Mouse (Mus musculus) forebrain, embryonic 11.5 days (tissue): ENCODE measurements around the gene Uap1l1. TPM values are rescaled to one million over a fixed set of nuclear protein-coding genes. Genes with fewer than 3 reads are reported as not detected.

ENCODE experiments used
- ATAC-seq: fragments of 200-750 bp; cut with Nextera tagmentation; replicated peaks from 2 replicates; pipeline ENCODE4 v1.8.0; 2017; ENCODE audit warnings: moderate TSS enrichment; ENCODE audit not compliant: low FRiP score
- DNase-seq: peaks from one replicate; pipeline ENCODE4 v3.0.0-alpha.2; 2017; ENCODE audit warnings: low spot score
- H3K27ac ChIP-seq: fragments of 300-500 bp; sonication (generic); 2 replicates; pipeline ENCODE4 v1.5.1; 2014; ENCODE audit warnings: low read depth, low read length
- H3K27me3 ChIP-seq: fragments of 300-500 bp; sonication (generic); 2 replicates; pipeline ENCODE4 v1.6.1; 2014; ENCODE audit warnings: mild to moderate bottlenecking, low read length, mixed read lengths; ENCODE audit not compliant: control insufficient read depth, insufficient read depth
- H3K36me3 ChIP-seq: fragments of 300-500 bp; sonication (generic); 2 replicates; pipeline ENCODE4 v1.6.1; 2014; ENCODE audit warnings: mild to moderate bottlenecking, low read length, moderate library complexity, mixed read lengths; ENCODE audit not compliant: control insufficient read depth, insufficient read depth
- H3K4me1 ChIP-seq: fragments of 300-500 bp; sonication (generic); replicated peaks from 2 replicates; pipeline ENCODE4 v1.6.1; 2014; ENCODE audit warnings: low read length, mixed read lengths; ENCODE audit not compliant: control insufficient read depth, insufficient read depth
- H3K4me2 ChIP-seq: fragments of 300-500 bp; sonication (generic); 2 replicates; pipeline ENCODE4 v1.6.1; 2014; ENCODE audit warnings: low read depth, mild to moderate bottlenecking, low read length, moderate library complexity, mixed read lengths; ENCODE audit not compliant: severe bottlenecking
- H3K4me3 ChIP-seq: fragments of 300-500 bp; sonication (generic); 2 replicates; pipeline ENCODE4 v1.5.1; 2014; ENCODE audit warnings: low read depth, low read length
- H3K9ac ChIP-seq: fragments of 300-500 bp; sonication (generic); 2 replicates; pipeline ENCODE4 v1.6.1; 2014; ENCODE audit warnings: low read length
- H3K9me3 ChIP-seq: fragments of 300-500 bp; sonication (generic); 2 replicates; pipeline ENCODE4 v1.6.1; 2016; ENCODE audit warnings: low read length, mixed read lengths; ENCODE audit not compliant: control insufficient read depth
- WGBS: fragments of 180-500 bp; shearing (Covaris S2); extraction: QIAGEN DNeasy Blood & Tissue Kit; methylation state at CpG from one replicate; pipeline ENCODE4 v1.1.7; 2014; 5-methylcytosine and 5-hydroxymethylcytosine counted together
- polyA plus RNA-seq: library from polyadenylated mRNA; unstranded; fragments of >200 nt; fragmentation: Nextera tagmentation; extraction: Ambion mirVana; gene quantifications from 2 replicates; pipeline ENCODE4 v1.2.1, GENCODE M21; 2014

Gene Uap1l1
- polyA plus RNA-seq, 1 experiment from 2014 or later = 3.1 TPM

GRCm38 (mm10) chr2:25333569-25333968 lies 31.9 kb downstream of the Uap1l1 start:
- H3K4me2 ChIP-seq = peak overlapping the region; percentile 81
- no peak overlapping the region for H3K27ac ChIP-seq
- no peaks in the 10 kb centered on the region for H3K27me3 ChIP-seq
- H3K4me1 ChIP-seq = peaks cover 6% of the 10 kb centered on the region; the same call in 1 of the 2 replicates
- ATAC-seq (no peak), DNase-seq (peak; percentile 44)
- no peaks in the 10 kb centered on the region for H3K9me3 ChIP-seq
- peak overlapping the region; percentile 91 for H3K4me3 ChIP-seq
- 83% methylated on average over 2 of the region's 2 CpGs for WGBS
- peak overlapping the region; percentile 86 for H3K9ac ChIP-seq
- H3K36me3 ChIP-seq = peaks cover 3% of the 10 kb centered on the region; the same call in 1 of the 2 replicates

DNA sequence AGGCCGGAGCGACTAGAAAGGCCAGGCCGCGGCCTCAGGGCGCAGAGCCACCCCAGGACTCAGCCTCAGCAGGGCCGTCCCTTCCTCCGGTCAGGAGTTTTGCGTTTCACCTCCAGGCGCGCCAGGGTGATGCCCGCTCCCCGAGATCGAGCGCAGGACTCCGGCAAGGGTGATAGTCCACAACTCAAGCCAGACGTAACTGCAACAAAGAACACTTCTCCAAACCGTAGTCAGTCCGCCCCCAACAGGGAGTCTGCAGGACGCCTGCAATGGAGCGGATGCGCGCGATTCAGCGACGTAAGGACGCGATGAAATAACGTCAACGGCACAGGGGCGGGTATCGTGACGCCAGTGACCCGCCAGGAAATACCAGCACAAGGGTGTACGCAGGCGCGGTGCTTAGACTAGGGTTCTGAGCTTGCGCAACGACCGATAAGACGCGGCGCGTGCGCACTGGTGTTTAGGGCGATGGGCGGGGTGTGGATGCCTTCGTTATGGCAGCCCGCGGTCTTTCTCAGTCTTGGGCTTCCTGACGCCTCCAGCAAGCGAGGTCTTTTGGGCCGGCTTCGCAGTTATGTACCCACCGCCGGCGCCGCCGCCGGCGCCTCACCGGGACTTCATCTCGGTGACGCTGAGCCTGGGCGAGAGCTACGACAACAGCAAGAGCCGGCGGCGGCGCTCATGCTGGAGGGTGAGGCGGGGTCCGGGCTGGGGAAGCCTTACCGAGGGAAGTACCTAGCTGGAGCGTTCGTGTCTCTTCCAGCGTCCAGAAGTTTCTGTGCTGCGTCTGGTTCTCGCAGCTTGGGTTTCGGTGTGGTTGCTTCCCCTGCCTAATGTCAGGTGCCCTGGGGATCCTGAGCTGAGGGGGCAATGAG lies 33.0 kb downstream of the Uap1l1 start, which contains the start of gene Man1b1:
Gene Man1b1, plus strand, starts transcription at position 53 of the 875 bp plus-strand sequence.
- Histone ChIP-seq H3K4me2 (peak within 1 kb of the TSS; percentile 81), H3K36me3 (peaks cover 3% of the 10 kb centered on the region; the same call in 1 of the 2 replicates), H3K27me3 (no peaks in the 10 kb centered on the region), H3K4me1 (peaks cover 6% of the 10 kb centered on the region; the same call in 1 of the 2 replicates), H3K9ac (peak within 1 kb of the TSS; percentile 92), H3K27ac (peak within 1 kb of the TSS; percentile 70), H3K9me3 (no peaks in the 10 kb centered on the region), H3K4me3 (peak within 1 kb of the TSS; percentile 91)
- peak; percentile 98 for ATAC-seq
- WGBS = under 1% methylated on average over 78 of the region's 78 CpGs
- DNase-seq = peak; percentile 99

DNA sequence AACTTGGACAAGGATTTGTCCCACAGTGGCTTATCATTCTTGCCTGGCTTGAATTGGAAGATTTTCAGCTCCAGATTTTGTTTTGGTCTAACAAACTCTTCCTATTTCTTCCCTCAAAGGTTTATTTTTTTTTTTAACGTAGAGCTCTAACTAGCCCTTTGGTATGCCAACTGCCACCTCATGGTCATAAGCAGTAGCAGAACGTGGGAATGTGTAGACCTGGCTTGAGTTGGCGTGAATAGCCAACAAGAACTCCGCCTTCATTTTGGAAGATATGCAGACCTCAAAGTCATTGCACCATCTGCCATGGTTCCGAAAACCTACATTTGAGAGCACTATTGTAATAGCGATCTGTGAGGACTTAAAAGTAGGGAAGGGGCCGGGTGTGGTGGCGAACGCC lies 34.0 kb downstream of the Uap1l1 start:
- no peaks in the 10 kb centered on the region for H3K27me3 ChIP-seq
- H3K4me2 ChIP-seq = peak overlapping the region; percentile 54
- H3K4me3 ChIP-seq = peak overlapping the region; percentile 91
- no peaks in the 10 kb centered on the region for H3K36me3 ChIP-seq
- H3K9me3 ChIP-seq = no peaks in the 10 kb centered on the region
- no peak overlapping the region for H3K27ac ChIP-seq
- 63% methylated on average over 9 of the region's 9 CpGs for WGBS
- H3K4me1 ChIP-seq = peaks cover 6% of the 10 kb centered on the region; the same call in 1 of the 2 replicates
- ATAC-seq (no peak), DNase-seq (no peak)
- H3K9ac ChIP-seq = peak overlapping the region; percentile 92

- no peaks in the 10 kb centered on the region for H3K27me3 ChIP-seq
- H3K36me3 ChIP-seq = no peaks in the 10 kb centered on the region
- no peak overlapping the region for H3K9ac ChIP-seq
- DNase-seq = no peak
- H3K9me3 ChIP-seq = no peaks in the 10 kb centered on the region
- no peak overlapping the region for H3K4me2 ChIP-seq
- ATAC-seq = no peak
- no peak overlapping the region for H3K4me3 ChIP-seq
- no peak overlapping the region for H3K27ac ChIP-seq
- WGBS = 38% methylated on average over 7 of the region's 7 CpGs
- peaks cover 3% of the 10 kb centered on the region; the same call in 1 of the 2 replicates for H3K4me1 ChIP-seq
These were observed 37.0 kb downstream of the Uap1l1 start for GRCm38 (mm10) chr2:25328440-25328839.

DNA sequence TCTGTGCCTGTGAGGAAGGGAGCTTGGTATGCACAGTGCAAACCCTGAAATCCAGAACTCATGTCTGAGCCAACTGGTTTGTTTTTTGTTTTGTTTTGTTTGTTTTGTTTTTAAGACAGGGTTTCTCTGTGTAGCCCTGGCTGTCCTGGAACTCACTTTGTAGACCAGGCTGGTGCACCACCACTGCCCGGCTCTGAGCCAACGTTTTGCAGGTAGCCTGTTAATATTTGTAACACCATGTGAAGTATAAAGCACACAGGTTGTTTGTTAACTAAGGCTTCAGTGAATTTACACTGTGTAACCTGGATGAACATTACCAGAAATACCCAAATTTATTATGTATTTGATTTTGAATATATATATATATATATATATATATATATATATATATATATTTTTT lies 39.4 kb downstream of the Uap1l1 start:
- no peaks in the 10 kb centered on the region for H3K4me1 ChIP-seq
- H3K9ac ChIP-seq = no peak overlapping the region
- H3K36me3 ChIP-seq = no peaks in the 10 kb centered on the region
- H3K27me3 ChIP-seq = no peaks in the 10 kb centered on the region
- no peak overlapping the region for H3K4me3 ChIP-seq
- no peaks in the 10 kb centered on the region for H3K9me3 ChIP-seq
- no peak overlapping the region for H3K4me2 ChIP-seq
- 80% methylated on average over 2 of the region's 2 CpGs for WGBS
- no peak overlapping the region for H3K27ac ChIP-seq
- DNase-seq = no peak
- ATAC-seq = no peak

DNA sequence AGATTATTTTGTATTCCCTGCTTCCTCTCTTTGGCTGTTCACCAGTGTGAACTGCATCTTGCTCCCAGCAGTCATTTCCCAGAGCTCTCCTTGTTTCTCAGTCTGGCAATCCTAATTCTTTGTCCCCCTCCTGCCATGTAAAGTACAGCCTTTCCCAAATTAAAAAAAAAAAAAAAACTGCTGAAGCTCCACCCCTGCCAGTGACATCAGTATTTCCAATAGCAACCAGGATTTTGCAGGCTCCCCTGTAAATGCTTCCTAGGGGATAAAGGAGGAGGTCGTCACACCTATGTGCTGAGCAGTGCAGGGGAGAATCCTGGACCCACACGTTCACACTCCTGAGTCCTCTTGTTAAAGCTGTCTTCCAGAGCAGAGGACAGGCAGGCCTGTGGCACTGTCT lies 45.4 kb downstream of the Uap1l1 start:
- no peaks in the 10 kb centered on the region for H3K36me3 ChIP-seq
- no peak overlapping the region for H3K4me2 ChIP-seq
- ATAC-seq (no peak), DNase-seq (no peak)
- no peaks in the 10 kb centered on the region for H3K9me3 ChIP-seq
- no peak overlapping the region for H3K27ac ChIP-seq
- H3K9ac ChIP-seq = no peak overlapping the region
- 40% methylated on average over 2 of the region's 2 CpGs for WGBS
- peaks cover 23% of the 10 kb centered on the region for H3K27me3 ChIP-seq
- H3K4me3 ChIP-seq = no peak overlapping the region
- peaks cover 3% of the 10 kb centered on the region; the same call in 1 of the 2 replicates for H3K4me1 ChIP-seq

DNA sequence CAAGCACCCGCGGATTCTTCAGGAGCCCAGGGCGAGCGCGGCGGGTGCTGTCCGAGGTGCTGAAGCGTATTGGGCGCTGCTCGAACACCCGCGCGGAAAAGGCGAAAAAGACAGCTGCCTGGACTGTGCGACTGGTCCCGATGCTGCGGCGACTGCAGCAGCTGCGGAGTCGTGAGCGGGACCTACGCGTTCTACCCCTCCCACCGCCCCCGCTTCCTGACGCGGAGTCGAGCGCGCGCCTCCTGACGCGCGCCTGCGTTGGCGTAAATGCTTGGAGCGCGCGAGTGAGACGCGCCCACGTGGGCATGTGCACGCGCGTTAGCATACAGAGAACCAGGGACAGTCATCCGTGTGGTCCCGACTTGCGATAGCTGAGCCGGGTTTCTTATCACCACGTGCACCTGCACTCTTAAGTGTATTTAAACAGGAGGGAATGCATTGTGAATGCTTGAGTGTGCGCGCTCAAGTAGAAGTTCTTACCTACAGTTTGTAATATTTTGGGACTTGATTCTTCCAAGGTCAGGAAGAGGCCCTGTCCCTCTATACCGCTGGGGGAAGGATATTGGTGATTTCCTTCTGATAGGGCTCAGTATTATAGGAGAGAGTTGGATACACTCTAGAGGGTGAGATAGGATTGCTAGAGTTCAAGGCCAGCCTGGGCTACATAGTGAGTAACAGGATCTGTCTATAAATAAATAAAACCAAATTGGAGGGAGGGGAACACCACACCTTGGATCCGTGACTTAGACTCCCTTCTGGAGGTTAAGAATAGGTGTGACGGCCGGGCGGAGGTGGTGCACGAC lies 46.3 kb downstream of the Uap1l1 start, which contains the start of gene Grin1:
Gene Grin1, minus strand, starts transcription at position 217 of the 803 bp plus-strand sequence.
- peaks cover 23% of the 10 kb centered on the region for H3K27me3 ChIP-seq
- ATAC-seq (0 out of 2 replicates have a peak, but pooled peaks have one; percentile 44), DNase-seq (peak; percentile 90)

More for the DNA sequence above, 46.3 kb downstream of the Uap1l1 start, which contains the start of gene Grin1:
- peak within 1 kb of the TSS; percentile 28 for H3K4me3 ChIP-seq
- H3K4me2 ChIP-seq = peak within 1 kb of the TSS; percentile 57
- H3K27ac ChIP-seq = no peak within 1 kb of the TSS
- H3K4me1 ChIP-seq = peaks cover 3% of the 10 kb centered on the region; the same call in 1 of the 2 replicates
- no peaks in the 10 kb centered on the region for H3K9me3 ChIP-seq
- no peaks in the 10 kb centered on the region for H3K36me3 ChIP-seq
- 10% methylated on average over 58 of the region's 58 CpGs for WGBS
- peak within 1 kb of the TSS; percentile 24; the same call in 1 of the 2 replicates for H3K9ac ChIP-seq
